Mouse (Mus musculus) embryonic facial prominence, embryonic 14.5 days (tissue): Measurements from ENCODE around the gene Frmd6. TPM values are rescaled to one million over a fixed set of nuclear protein-coding genes. Genes with fewer than 3 reads are reported as not detected.

Experiments used
- ATAC-seq: fragments of 200-750 bp; cut with Nextera tagmentation; 2 replicates; pipeline ENCODE4 v1.8.0; 2017; ENCODE audit warnings: low read depth, moderate number of reproducible peaks, moderate TSS enrichment
- DNase-seq: peaks from one replicate; pipeline ENCODE4 v3.0.0-alpha.2; 2015; ENCODE audit warnings: low spot score
- H3K27ac ChIP-seq: fragments of 300-500 bp; sonication (generic); replicated peaks from 2 replicates; pipeline ENCODE4 v1.5.1; 2014; ENCODE audit warnings: low read depth, mild to moderate bottlenecking, low read length, moderate library complexity
- H3K27me3 ChIP-seq: fragments of 300-500 bp; sonication (generic); replicated peaks from 2 replicates; pipeline ENCODE4 v1.6.1; 2014; ENCODE audit warnings: low read length; ENCODE audit not compliant: control insufficient read depth, insufficient read depth
- H3K36me3 ChIP-seq: fragments of 300-500 bp; sonication (generic); 2 replicates; pipeline ENCODE4 v1.6.1; 2014; ENCODE audit warnings: low read length, mixed read lengths; ENCODE audit not compliant: control insufficient read depth, insufficient read depth
- H3K4me1 ChIP-seq: fragments of 300-500 bp; sonication (generic); 2 replicates; pipeline ENCODE4 v1.6.1; 2014; ENCODE audit warnings: antibody characterized with exemption, low read length; ENCODE audit not compliant: control insufficient read depth, insufficient read depth
- H3K4me2 ChIP-seq: fragments of 300-500 bp; sonication (generic); 2 replicates; pipeline ENCODE4 v1.6.1; 2014; ENCODE audit warnings: low read depth, mild to moderate bottlenecking, low read length, moderate library complexity, mixed read lengths
- H3K4me3 ChIP-seq: fragments of 300-500 bp; sonication (generic); 2 replicates; pipeline ENCODE4 v1.5.1; 2014; ENCODE audit warnings: low read depth, mild to moderate bottlenecking, low read length
- H3K9ac ChIP-seq: fragments of 300-500 bp; sonication (generic); 2 replicates; pipeline ENCODE4 v1.6.1; 2014; ENCODE audit warnings: low read depth, mild to moderate bottlenecking, low read length, moderate library complexity, mixed read lengths
- H3K9me3 ChIP-seq: fragments of 300-500 bp; sonication (generic); 2 replicates; pipeline ENCODE4 v1.6.1; 2016; ENCODE audit warnings: low read length; ENCODE audit not compliant: control insufficient read depth
- WGBS: fragments of 180-500 bp; shearing (Covaris S2); extraction: QIAGEN DNeasy Blood & Tissue Kit; methylation state at CpG from one replicate; pipeline ENCODE4 v1.1.7; 2014; 5-methylcytosine and 5-hydroxymethylcytosine counted together
- polyA plus RNA-seq: library from polyadenylated mRNA; unstranded; fragments of >200 nt; fragmentation: Nextera tagmentation; extraction: Ambion mirVana; gene quantifications from 2 replicates; pipeline ENCODE4 v1.2.1, GENCODE M21; 2014

Frmd6 gene
- polyA plus RNA-seq, 1 experiment from 2014 or later, result 56.0 TPM

DNA sequence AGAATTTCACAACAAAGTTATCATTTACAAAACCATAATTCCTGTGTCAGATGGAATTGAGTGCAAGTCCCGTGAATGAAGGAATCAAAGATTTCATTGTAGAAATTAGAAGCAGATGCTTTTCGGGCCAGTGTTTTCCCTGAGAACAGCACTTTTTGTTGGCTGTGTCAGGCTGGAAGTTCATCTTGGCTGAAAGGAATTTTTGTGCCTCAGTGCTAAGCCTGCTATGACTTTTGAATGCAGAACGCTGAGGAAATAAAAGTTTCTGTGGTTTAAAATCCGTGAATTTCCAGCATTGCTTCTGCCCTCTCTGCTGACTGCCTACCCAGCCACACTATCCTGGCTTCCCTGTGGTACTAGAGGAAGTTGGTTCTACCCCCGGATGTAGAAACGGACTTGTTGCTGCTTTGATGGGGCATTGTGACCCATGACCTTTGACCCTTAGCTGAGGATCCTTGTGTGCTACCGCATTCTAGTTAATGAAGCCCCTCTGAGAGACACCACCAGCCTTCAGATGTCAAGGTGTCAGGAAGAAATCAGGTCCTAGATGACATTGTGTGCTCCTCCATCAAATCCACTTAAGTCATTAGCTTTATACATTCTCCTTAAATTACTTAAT is 26.1 kb downstream of the Frmd6 start:
- Histone ChIP-seq H3K27ac (peak overlapping the region; percentile 53), H3K27me3 (no peaks in the 10 kb centered on the region), H3K4me2 (0 out of 2 replicates have a peak overlapping the region, but pooled peaks have one; percentile 1), H3K9me3 (no peaks in the 10 kb centered on the region), H3K4me1 (peaks cover 30% of the 10 kb centered on the region), H3K4me3 (no peak overlapping the region), H3K36me3 (0 out of 2 replicates have a peak, but pooled peaks cover 3% of the 10 kb centered on the region), H3K9ac (no peak overlapping the region)
- ATAC-seq (no peak), DNase-seq (peak; percentile 85)
- 22% methylated on average over 7 of the region's 7 CpGs for WGBS

DNA sequence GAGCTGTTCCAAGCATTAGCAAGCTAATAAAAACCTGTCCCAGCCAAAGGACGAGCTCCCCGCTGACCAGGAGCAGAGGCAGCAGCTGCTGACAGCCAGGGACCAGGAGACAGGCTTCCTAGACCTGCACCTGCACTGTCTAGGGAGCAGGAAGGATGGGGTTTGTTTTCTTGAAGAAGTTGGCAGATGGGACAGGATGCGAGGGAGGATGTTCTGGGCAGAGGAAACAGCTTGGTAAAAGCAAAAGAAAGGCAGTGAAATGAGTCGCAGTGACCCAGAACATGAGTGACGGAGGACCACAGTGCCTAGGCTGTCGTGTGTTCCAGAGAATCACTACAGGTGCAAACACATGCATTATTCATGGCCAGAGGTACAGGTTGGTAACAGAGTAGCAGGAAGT is 27.7 kb downstream of the Frmd6 start:
- H3K4me2 ChIP-seq, result no peak overlapping the region
- H3K27me3 ChIP-seq, result no peaks in the 10 kb centered on the region
- no peaks in the 10 kb centered on the region for H3K9me3 ChIP-seq
- no peak overlapping the region for H3K9ac ChIP-seq
- 64% methylated on average over 6 of the region's 6 CpGs for WGBS
- peak; percentile 47; the same call in 1 of the 2 replicates for ATAC-seq
- H3K36me3 ChIP-seq, result peaks cover 9% of the 10 kb centered on the region; the same call in 1 of the 2 replicates
- DNase-seq, result no peak
- H3K27ac ChIP-seq, result no peak overlapping the region
- peaks cover 30% of the 10 kb centered on the region for H3K4me1 ChIP-seq
- no peak overlapping the region for H3K4me3 ChIP-seq

DNA sequence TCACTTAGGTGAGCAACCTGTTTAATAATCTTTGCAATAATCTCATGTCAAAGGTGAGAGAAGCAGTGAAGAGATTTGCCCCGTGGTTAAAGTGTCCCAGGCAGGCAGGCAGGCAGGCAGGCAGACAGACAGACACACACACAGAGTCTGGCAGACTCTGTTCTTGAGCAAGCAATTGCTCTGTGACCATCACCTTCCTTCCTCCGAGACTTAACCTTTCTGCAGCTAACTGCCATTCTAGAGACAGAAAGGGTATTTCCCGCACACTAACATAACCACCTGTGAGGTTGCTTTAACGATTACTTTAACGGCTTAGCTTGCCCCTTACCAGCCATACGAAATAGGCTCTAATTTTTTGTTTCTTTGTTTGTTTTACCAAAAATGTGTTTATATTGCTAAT is 30.4 kb downstream of the Frmd6 start:
- Histone ChIP-seq H3K9ac (no peak overlapping the region), H3K4me1 (peaks cover 11% of the 10 kb centered on the region), H3K4me3 (no peak overlapping the region), H3K9me3 (no peaks in the 10 kb centered on the region), H3K36me3 (peaks cover 9% of the 10 kb centered on the region; the same call in 1 of the 2 replicates), H3K4me2 (no peak overlapping the region), H3K27ac (no peak overlapping the region), H3K27me3 (no peaks in the 10 kb centered on the region)
- DNase-seq (no peak), ATAC-seq (no peak)
- 74% methylated on average over 6 of the region's 6 CpGs for WGBS

DNA sequence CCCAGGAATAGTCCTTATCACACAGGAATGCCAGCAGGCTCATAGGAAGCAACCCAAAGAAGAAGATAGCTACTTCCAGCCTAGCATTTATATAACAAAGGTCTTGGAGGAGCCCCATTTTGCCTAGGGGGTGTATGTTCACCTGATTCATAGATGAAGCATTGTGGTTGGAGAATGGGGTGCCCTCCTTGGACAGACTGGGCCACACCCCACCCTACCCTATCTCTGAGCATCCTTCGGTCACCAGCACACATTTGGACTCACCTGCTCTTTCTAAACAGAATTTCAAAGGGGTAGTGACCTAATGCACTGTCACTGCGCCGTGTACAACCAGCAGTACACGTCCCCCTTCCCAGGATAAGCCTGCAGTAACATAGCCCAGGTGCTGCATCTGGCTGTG is 31.5 kb downstream of the Frmd6 start:
- H3K9me3 ChIP-seq, result no peaks in the 10 kb centered on the region
- no peak for DNase-seq
- H3K4me1 ChIP-seq, result peaks cover 8% of the 10 kb centered on the region; the same call in 1 of the 2 replicates
- peaks cover 9% of the 10 kb centered on the region; the same call in 1 of the 2 replicates for H3K36me3 ChIP-seq
- no peaks in the 10 kb centered on the region for H3K27me3 ChIP-seq
- H3K27ac ChIP-seq, result no peak overlapping the region
- H3K4me3 ChIP-seq, result no peak overlapping the region
- 89% methylated on average over 4 of the region's 4 CpGs for WGBS
- ATAC-seq, result no peak
- H3K9ac ChIP-seq, result no peak overlapping the region
- no peak overlapping the region for H3K4me2 ChIP-seq

DNA sequence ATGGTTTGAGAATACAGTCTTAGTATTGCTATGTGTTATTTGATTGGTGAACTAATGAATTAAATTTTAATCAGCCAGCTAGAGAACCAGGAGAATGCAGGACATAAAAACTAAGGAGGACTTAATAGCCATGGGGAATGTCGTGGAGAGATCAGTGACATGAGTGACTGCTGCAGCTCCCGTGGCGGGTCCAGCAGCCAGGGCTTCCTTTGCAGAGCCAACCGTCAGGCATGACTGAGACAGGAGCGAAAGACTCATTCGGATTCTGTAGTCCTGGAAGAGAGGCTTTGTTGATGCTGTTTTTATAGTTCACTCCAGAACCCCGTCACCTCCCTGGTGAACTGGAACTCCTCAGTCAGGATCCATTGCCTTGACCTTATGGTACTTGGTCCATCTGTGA is 38.0 kb downstream of the Frmd6 start:
- Histone ChIP-seq H3K9me3 (no peaks in the 10 kb centered on the region), H3K4me1 (peaks cover 4% of the 10 kb centered on the region), H3K4me3 (no peak overlapping the region), H3K36me3 (peaks cover 22% of the 10 kb centered on the region; the same call in 1 of the 2 replicates), H3K27me3 (no peaks in the 10 kb centered on the region), H3K4me2 (no peak overlapping the region), H3K9ac (no peak overlapping the region), H3K27ac (no peak overlapping the region)
- no peak for ATAC-seq
- DNase-seq, result no peak
- WGBS, result 62% methylated on average over 7 of the region's 7 CpGs

DNA sequence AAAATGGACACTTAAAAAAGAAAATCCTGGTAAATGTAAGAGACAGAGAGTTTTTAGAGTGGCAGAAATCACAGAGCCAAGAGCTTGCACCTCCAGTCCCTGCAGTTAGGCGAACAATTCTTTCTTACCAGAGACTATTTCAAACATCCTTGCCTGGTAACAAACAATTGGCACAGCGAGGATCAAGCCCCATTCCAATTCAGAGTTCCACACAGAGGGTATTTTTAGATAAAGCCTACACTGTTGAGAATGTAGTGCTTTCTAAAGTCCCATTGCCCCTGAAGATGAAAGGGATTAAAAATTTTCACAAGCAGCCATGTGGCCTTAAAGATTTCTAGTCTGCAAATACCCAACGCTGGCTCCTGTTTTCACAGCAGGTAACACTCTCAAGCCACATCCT is 42.5 kb downstream of the Frmd6 start:
- no peak overlapping the region for H3K27ac ChIP-seq
- no peak for ATAC-seq

DNA sequence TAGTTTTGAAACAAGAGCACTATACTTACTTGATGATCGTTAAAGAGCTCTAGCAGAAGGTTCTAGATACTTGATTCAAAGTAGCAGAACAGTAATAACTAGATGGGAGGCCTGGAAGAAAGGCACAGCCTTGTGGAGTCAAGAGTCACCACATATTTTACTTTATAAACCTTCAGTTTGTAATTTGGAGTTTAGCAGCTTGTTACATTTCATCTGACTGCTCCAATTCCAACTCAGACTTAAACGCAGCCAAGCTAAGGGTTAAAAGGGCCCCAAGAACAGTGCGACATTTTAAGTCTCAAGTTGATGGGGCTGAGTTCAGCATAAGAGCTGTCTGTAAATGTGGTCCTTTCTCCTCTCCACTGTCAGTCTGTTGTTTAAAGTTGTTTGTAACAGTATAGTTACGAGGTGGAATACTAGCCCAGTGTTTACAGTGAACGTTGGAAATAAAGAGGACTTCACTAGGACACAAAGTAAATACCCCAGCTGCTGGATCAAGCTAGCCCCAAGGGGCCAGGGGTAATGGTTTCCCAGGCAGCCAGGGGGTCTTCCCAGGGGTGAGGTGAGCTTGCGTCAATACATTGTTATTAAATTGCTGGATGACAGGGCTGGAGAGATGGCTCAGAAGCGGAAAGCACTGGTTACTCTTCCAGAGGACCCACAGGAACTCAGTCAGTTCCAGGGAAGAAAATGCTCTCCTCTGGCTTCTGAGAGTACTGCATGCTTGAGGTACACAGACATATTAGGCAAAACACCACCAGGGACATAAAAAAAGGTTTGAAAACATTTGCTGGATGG is 43.1 kb downstream of the Frmd6 start:
- ATAC-seq, result peak; percentile 71

More for the DNA sequence above, 42.5 kb downstream of the Frmd6 start:
- DNase-seq, result no peak
- H3K9me3 ChIP-seq, result no peaks in the 10 kb centered on the region
- no peak overlapping the region for H3K4me3 ChIP-seq
- H3K4me1 ChIP-seq, result peaks cover 11% of the 10 kb centered on the region
- H3K9ac ChIP-seq, result no peak overlapping the region
- H3K27me3 ChIP-seq, result no peaks in the 10 kb centered on the region
- H3K36me3 ChIP-seq, result peaks cover 32% of the 10 kb centered on the region; the same call in 1 of the 2 replicates
- WGBS, result 47% methylated on average over 3 of the region's 3 CpGs
- no peak overlapping the region for H3K4me2 ChIP-seq

DNA sequence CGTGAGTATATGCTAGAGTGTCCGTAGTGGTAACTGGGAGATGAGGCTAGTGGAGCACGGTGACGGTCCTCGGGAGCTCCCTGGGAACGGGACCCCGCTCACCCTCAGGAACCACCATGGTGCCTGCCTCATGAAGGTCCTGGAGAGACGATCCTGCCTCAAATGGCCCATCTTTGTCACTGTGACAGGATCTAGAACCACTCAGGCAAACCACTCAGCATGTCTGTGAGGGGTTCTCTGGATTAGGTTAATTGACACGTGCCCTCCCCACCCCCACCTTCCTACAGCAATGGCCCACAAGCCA is 43.6 kb downstream of the Frmd6 start:
- H3K9me3 ChIP-seq, result no peaks in the 10 kb centered on the region
- H3K4me1 ChIP-seq, result peaks cover 11% of the 10 kb centered on the region
- no peak overlapping the region for H3K27ac ChIP-seq
- no peak overlapping the region for H3K4me3 ChIP-seq
- WGBS, result 73% methylated on average over 9 of the region's 9 CpGs
- no peak overlapping the region for H3K4me2 ChIP-seq
- peaks cover 36% of the 10 kb centered on the region for H3K36me3 ChIP-seq
- DNase-seq (no peak), ATAC-seq (no peak)
- no peak overlapping the region for H3K9ac ChIP-seq
- H3K27me3 ChIP-seq, result no peaks in the 10 kb centered on the region

More for the DNA sequence above, 43.1 kb downstream of the Frmd6 start:
- peaks cover 34% of the 10 kb centered on the region; the same call in 1 of the 2 replicates for H3K36me3 ChIP-seq
- DNase-seq, result peak; percentile 49
- H3K9ac ChIP-seq, result no peak overlapping the region
- H3K27ac ChIP-seq, result no peak overlapping the region
- no peak overlapping the region for H3K4me3 ChIP-seq
- H3K4me1 ChIP-seq, result peaks cover 11% of the 10 kb centered on the region
- H3K27me3 ChIP-seq, result no peaks in the 10 kb centered on the region
- no peak overlapping the region for H3K4me2 ChIP-seq
- no peaks in the 10 kb centered on the region for H3K9me3 ChIP-seq
- 24% methylated on average over 7 of the region's 7 CpGs for WGBS
